In genomic region chr4:120565726-120566125, GRCm38 (mm10) we compare ENCODE assay signal across 16 mouse cellular contexts. TPM values are rescaled to one million over a fixed set of nuclear protein-coding genes. Genes with fewer than 3 reads are reported as not detected.
"Had no signal": no experiment of that assay in that cellular context is flagged by ENCODE, and none has a peak within 500 bp of the region (broad histone marks: within the 10 kb centered on the region; RNA-seq: fewer than 3 reads in every experiment).

No protein-coding gene starts in this region.

- H3K4me2 ChIP-seq: intestine, embryonic 15.5 days; limb, embryonic 15.5 days; liver, embryonic 13.5 days; midbrain, embryonic 12.5 days; stomach, embryonic 15.5 days had no signal

- ATAC-seq: intestine, embryonic 15.5 days had no signal

- H3K9me3 ChIP-seq: intestine, embryonic 15.5 days; limb, embryonic 15.5 days; liver, embryonic 13.5 days; midbrain, embryonic 12.5 days; stomach, embryonic 15.5 days had no signal

- H3K27me3 ChIP-seq: intestine, embryonic 15.5 days; limb, embryonic 15.5 days; liver, embryonic 13.5 days; midbrain, embryonic 12.5 days; stomach, embryonic 15.5 days had no signal

- H3K4me3 ChIP-seq: intestine, embryonic 15.5 days; left cerebral cortex, adult 2 months; limb, embryonic 15.5 days; liver, embryonic 13.5 days; midbrain, embryonic 12.5 days; stomach, embryonic 15.5 days had no signal

- H3K9ac ChIP-seq: intestine, embryonic 15.5 days; limb, embryonic 15.5 days; liver, embryonic 13.5 days; midbrain, embryonic 12.5 days; stomach, embryonic 15.5 days had no signal

- DNase-seq: kidney, adult 18-20 months; kidney, postnatal 25 days; liver, embryonic 13.5 days; lung, postnatal 14 days; right cerebral cortex, postnatal 14 days; thymus, postnatal 36 days had no signal

- H3K27ac ChIP-seq: intestine, embryonic 15.5 days; left cerebral cortex, adult 2 months; limb, embryonic 15.5 days; liver, embryonic 13.5 days; midbrain, embryonic 12.5 days; stomach, embryonic 15.5 days had no signal

RNA-seq across cellular contexts. Expression of gene Gm8439, which starts 22.8 kb away (rescaled TPM):
- polyA plus RNA-seq: intestine, embryonic 15.5 days; limb, embryonic 11.5 days; limb, embryonic 15.5 days; liver, embryonic 13.5 days; midbrain, embryonic 12.5 days; midbrain, postnatal 0 days; neural tube, embryonic 14.5 days; spleen, adult 2 months; stomach, embryonic 15.5 days; thymus, postnatal 0 days had no signal

RNA-seq across cellular contexts. Expression of gene Slfnl1, which starts 33.7 kb away (rescaled TPM):
- polyA plus RNA-seq: intestine, embryonic 15.5 days; limb, embryonic 11.5 days; limb, embryonic 15.5 days; liver, embryonic 13.5 days; midbrain, postnatal 0 days; spleen, adult 2 months; stomach, embryonic 15.5 days; thymus, postnatal 0 days had no signal
